Mouse (Mus musculus) forebrain, embryonic 11.5 days (tissue): Measurements from ENCODE around the gene Esr1. TPM values are rescaled to one million over a fixed set of nuclear protein-coding genes. Genes with fewer than 3 reads are reported as not detected.
"Not testable (repeated sequence)": the region's sequence is repeated elsewhere in the genome, so short reads cannot be mapped to it uniquely, and the experiment has no call there.

Experiments used
- ATAC-seq: fragments of 200-750 bp; cut with Nextera tagmentation; replicated peaks from 2 replicates; pipeline ENCODE4 v1.8.0; 2017; ENCODE audit warnings: moderate TSS enrichment; ENCODE audit not compliant: low FRiP score
- DNase-seq: peaks from one replicate; pipeline ENCODE4 v3.0.0-alpha.2; 2017; ENCODE audit warnings: low spot score
- H3K27ac ChIP-seq: fragments of 300-500 bp; sonication (generic); 2 replicates; pipeline ENCODE4 v1.5.1; 2014; ENCODE audit warnings: low read depth, low read length
- H3K27me3 ChIP-seq: fragments of 300-500 bp; sonication (generic); 2 replicates; pipeline ENCODE4 v1.6.1; 2014; ENCODE audit warnings: mild to moderate bottlenecking, low read length, mixed read lengths; ENCODE audit not compliant: control insufficient read depth, insufficient read depth
- H3K36me3 ChIP-seq: fragments of 300-500 bp; sonication (generic); 2 replicates; pipeline ENCODE4 v1.6.1; 2014; ENCODE audit warnings: mild to moderate bottlenecking, low read length, moderate library complexity, mixed read lengths; ENCODE audit not compliant: control insufficient read depth, insufficient read depth
- H3K4me1 ChIP-seq: fragments of 300-500 bp; sonication (generic); replicated peaks from 2 replicates; pipeline ENCODE4 v1.6.1; 2014; ENCODE audit warnings: low read length, mixed read lengths; ENCODE audit not compliant: control insufficient read depth, insufficient read depth
- H3K4me2 ChIP-seq: fragments of 300-500 bp; sonication (generic); 2 replicates; pipeline ENCODE4 v1.6.1; 2014; ENCODE audit warnings: low read depth, mild to moderate bottlenecking, low read length, moderate library complexity, mixed read lengths; ENCODE audit not compliant: severe bottlenecking
- H3K4me3 ChIP-seq: fragments of 300-500 bp; sonication (generic); 2 replicates; pipeline ENCODE4 v1.5.1; 2014; ENCODE audit warnings: low read depth, low read length
- H3K9ac ChIP-seq: fragments of 300-500 bp; sonication (generic); 2 replicates; pipeline ENCODE4 v1.6.1; 2014; ENCODE audit warnings: low read length
- H3K9me3 ChIP-seq: fragments of 300-500 bp; sonication (generic); 2 replicates; pipeline ENCODE4 v1.6.1; 2016; ENCODE audit warnings: low read length, mixed read lengths; ENCODE audit not compliant: control insufficient read depth
- WGBS: fragments of 180-500 bp; shearing (Covaris S2); extraction: QIAGEN DNeasy Blood & Tissue Kit; methylation state at CpG from one replicate; pipeline ENCODE4 v1.1.7; 2014; 5-methylcytosine and 5-hydroxymethylcytosine counted together
- polyA plus RNA-seq: library from polyadenylated mRNA; unstranded; fragments of >200 nt; fragmentation: Nextera tagmentation; extraction: Ambion mirVana; gene quantifications from 2 replicates; pipeline ENCODE4 v1.2.1, GENCODE M21; 2014

Esr1 gene
- polyA plus RNA-seq, 1 experiment from 2014 or later: 0.13 TPM

DNA sequence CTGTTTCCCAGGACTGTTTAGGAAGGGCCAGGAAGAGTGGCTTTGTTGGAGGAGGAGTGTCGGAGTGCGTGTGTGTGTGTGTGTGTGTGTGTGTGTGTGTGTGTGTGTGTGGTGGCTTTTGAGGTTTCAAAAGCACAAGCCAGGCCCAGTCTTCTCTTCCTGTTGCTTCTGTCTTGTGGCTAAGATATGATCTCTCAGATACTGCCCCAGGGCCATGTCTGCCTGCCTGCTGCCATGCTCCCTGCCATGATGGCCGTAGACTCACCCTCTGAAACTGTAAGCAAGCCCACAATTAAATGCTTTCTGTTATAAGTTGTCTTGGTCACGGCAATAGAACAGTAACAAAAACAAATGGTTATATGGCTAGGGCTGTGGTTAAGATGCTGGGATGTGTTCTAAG is 14.2 kb upstream of the Esr1 start:
- no peak overlapping the region for H3K4me2 ChIP-seq
- WGBS: 83% methylated on average over 4 of the region's 4 CpGs
- no peaks in the 10 kb centered on the region for H3K36me3 ChIP-seq
- H3K4me3 ChIP-seq: no peak overlapping the region
- DNase-seq: no peak
- no peaks in the 10 kb centered on the region for H3K4me1 ChIP-seq
- no peak overlapping the region for H3K9ac ChIP-seq
- no peak for ATAC-seq
- H3K27me3 ChIP-seq: no peaks in the 10 kb centered on the region
- no peaks in the 10 kb centered on the region for H3K9me3 ChIP-seq
- no peak overlapping the region for H3K27ac ChIP-seq

DNA sequence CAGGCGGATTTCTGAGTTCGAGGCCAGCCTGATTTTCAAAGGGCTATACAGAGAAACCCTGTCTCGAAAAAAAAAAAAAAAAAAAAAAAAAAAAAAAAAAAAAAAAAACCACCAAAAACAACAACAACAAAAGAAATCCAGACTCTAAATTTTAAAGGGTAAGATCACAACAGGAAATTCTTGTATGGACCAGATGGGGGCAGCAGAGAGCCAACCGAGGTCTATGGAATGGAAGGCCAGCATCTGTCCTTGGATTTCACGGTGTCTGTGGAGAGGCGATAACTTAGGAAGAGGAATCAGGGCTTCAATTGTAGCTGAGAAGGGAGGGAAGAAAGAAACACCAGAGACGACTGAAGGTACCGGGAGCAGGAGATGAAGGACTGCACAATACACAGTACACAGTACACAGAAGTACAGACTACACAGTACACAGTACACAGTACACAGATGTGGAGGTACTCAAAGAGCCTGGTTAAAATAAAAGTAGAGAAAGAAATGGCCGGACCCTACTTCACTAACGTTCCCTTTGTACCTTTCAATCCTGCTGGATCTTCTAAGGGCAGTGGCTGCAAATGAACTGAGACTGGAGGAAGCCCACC is 13.1 kb upstream of the Esr1 start:
- Histone ChIP-seq H3K9ac (no peak overlapping the region), H3K4me1 (no peaks in the 10 kb centered on the region), H3K27ac (no peak overlapping the region), H3K4me3 (no peak overlapping the region), H3K4me2 (no peak overlapping the region), H3K36me3 (no peaks in the 10 kb centered on the region), H3K9me3 (no peaks in the 10 kb centered on the region), H3K27me3 (no peaks in the 10 kb centered on the region)
- 73% methylated on average over 10 of the region's 10 CpGs for WGBS
- DNase-seq: peak; percentile 62
- 0 out of 2 replicates have a peak, but pooled peaks have one; percentile 21 for ATAC-seq

GRCm38 (mm10) chr10:4598916-4599315 is 12.5 kb upstream of the Esr1 start:
- 83% methylated on average over 12 of the region's 12 CpGs for WGBS
- H3K9ac ChIP-seq: no peak overlapping the region
- H3K27me3 ChIP-seq: no peaks in the 10 kb centered on the region
- H3K4me2 ChIP-seq: no peak overlapping the region
- DNase-seq (no peak), ATAC-seq (no peak)
- H3K9me3 ChIP-seq: no peaks in the 10 kb centered on the region
- H3K4me3 ChIP-seq: no peak overlapping the region
- no peaks in the 10 kb centered on the region for H3K4me1 ChIP-seq
- H3K27ac ChIP-seq: no peak overlapping the region
- no peaks in the 10 kb centered on the region for H3K36me3 ChIP-seq

DNA sequence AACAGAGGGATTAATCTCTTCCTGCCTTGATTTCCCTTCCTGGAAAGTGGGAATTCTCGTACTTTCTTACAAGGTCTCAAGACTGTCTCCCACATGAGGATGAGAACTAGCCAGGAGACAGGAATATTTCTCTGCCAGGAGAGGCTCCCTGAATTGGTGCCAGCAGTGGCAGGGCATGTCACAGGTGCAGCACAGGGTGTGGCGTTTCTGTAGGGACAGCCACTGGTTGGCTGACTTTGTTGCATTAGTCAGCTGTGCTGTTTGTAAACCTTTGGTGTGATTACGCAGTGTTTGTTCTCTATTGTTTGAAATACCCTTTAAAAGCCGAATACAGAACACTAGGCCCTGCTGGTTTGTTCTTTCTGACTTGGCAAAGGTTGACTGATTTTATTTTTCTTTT is 11.8 kb upstream of the Esr1 start:
- no peak overlapping the region for H3K4me2 ChIP-seq
- no peaks in the 10 kb centered on the region for H3K4me1 ChIP-seq
- H3K9ac ChIP-seq: no peak overlapping the region
- ATAC-seq (no peak), DNase-seq (no peak)
- no peak overlapping the region for H3K27ac ChIP-seq
- H3K36me3 ChIP-seq: no peaks in the 10 kb centered on the region
- no peak overlapping the region for H3K4me3 ChIP-seq
- no peaks in the 10 kb centered on the region for H3K27me3 ChIP-seq
- 87% methylated on average over 4 of the region's 4 CpGs for WGBS
- H3K9me3 ChIP-seq: no peaks in the 10 kb centered on the region

- ATAC-seq (no peak), DNase-seq (no peak)
- Histone ChIP-seq H3K9me3 (no peaks in the 10 kb centered on the region), H3K4me1 (no peaks in the 10 kb centered on the region), H3K9ac (no peak overlapping the region), H3K27ac (no peak overlapping the region), H3K4me3 (no peak overlapping the region), H3K36me3 (no peaks in the 10 kb centered on the region), H3K4me2 (no peak overlapping the region), H3K27me3 (no peaks in the 10 kb centered on the region)
- WGBS: 69% methylated on average over 2 of the region's 2 CpGs
Observed at GRCm38 (mm10) chr10:4600796-4601474, 10.5 kb upstream of the Esr1 start.

- not testable (repeated sequence) for H3K27ac ChIP-seq, H3K36me3 ChIP-seq, H3K9me3 ChIP-seq, ATAC-seq, H3K27me3 ChIP-seq, DNase-seq, H3K4me1 ChIP-seq, H3K4me2 ChIP-seq, H3K9ac ChIP-seq, H3K4me3 ChIP-seq
Observed at GRCm38 (mm10) chr10:4601612-4602011, 9.8 kb upstream of the Esr1 start.

DNA sequence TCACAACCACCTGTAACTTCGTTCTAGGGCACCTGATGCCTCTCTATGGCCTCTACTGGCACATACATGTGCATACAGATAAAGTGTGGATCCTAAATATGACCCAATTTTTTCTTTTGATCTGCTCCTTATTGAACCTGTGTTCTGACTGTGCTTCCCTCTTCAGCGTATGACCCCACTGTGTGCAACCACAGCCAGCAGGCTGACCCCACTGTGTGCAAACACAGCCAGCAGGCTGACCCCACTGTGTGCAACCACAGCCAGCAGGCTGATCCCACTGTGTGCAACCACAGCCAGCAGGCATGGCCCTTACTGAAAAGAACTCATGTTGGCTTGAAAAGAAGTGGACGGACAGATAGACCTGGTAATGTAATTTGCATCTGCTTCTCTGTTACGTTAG is 8.9 kb upstream of the Esr1 start:
- Histone ChIP-seq H3K4me2 (no peak overlapping the region), H3K4me1 (no peaks in the 10 kb centered on the region), H3K27ac (no peak overlapping the region), H3K36me3 (no peaks in the 10 kb centered on the region), H3K9me3 (no peaks in the 10 kb centered on the region; the same call in 1 of the 2 replicates), H3K27me3 (no peaks in the 10 kb centered on the region), H3K9ac (no peak overlapping the region), H3K4me3 (no peak overlapping the region)
- DNase-seq: no peak
- 77% methylated on average over 4 of the region's 4 CpGs for WGBS
- no peak for ATAC-seq

GRCm38 (mm10) chr10:4604527-4605209 is 6.7 kb upstream of the Esr1 start:
- 88% methylated on average over 4 of the region's 4 CpGs for WGBS
- Histone ChIP-seq H3K27ac (no peak overlapping the region), H3K4me3 (no peak overlapping the region), H3K4me1 (no peaks in the 10 kb centered on the region), H3K9me3 (no peaks in the 10 kb centered on the region; the same call in 1 of the 2 replicates), H3K9ac (no peak overlapping the region), H3K36me3 (no peaks in the 10 kb centered on the region), H3K27me3 (no peaks in the 10 kb centered on the region), H3K4me2 (no peak overlapping the region)
- no peak for DNase-seq
- ATAC-seq: no peak
